Mouse (Mus musculus) gastrocnemius, postnatal 36 days (tissue): ENCODE data around the gene H2al2a. TPM values are rescaled to one million over a fixed set of nuclear protein-coding genes. Genes with fewer than 3 reads are reported as not detected.

Experiments used
- DNase-seq, 2 experiments: peaks; one replicate each; pipeline ENCODE4 v3.0.0; 2022
- intact Hi-C: fragments of 180-260 bp; cut with DNase I; formaldehyde crosslinking; loops from one replicate; pipeline ENCODE4 v1.15.1; 2025
- long read RNA-seq, 2 experiments: library from polyadenylated mRNA; stranded (forward); transcript quantifications; one replicate each; pipeline ENCODE4 v2.0.0; 2021
- total RNA-seq, 2 experiments: library from RNA; stranded (reverse); gene quantifications; 2 replicates each; pipeline ENCODE4 v1.2.3; 2021

The H2al2a gene
- total RNA-seq = not detected
- long read RNA-seq, experiment 1 = 0 reads
- long read RNA-seq, experiment 2 = 0 reads

GRCm38 (mm10) chr2:17996858-17997257 lies at the start of gene H2al2a:
TSS of gene H2al2a (minus strand) at chr2:17996958.
- intact Hi-C loops = no loop called here
- DNase-seq = no peak

GRCm38 (mm10) chr2:18046186-18046585 lies 49.4 kb upstream of the H2al2a start:
- intact Hi-C loops = loop anchor here (2.0 to 10.0 kb wide), 2 partner anchors 13 to 719 kb away; no protein-coding TSS in a partner anchor
- no peak for DNase-seq

GRCm38 (mm10) chr2:18045781-18046181 lies 49.0 kb upstream of the H2al2a start:
- intact Hi-C loops = loop anchor here (2.0 to 10.0 kb wide), 2 partner anchors 13 to 719 kb away; no protein-coding TSS in a partner anchor
- no peak for DNase-seq

- intact Hi-C loops = loop anchor here (10.0 kb wide), 1 partner anchor 720 kb away; no protein-coding TSS in a partner anchor
These were observed 48.5 kb upstream of the H2al2a start for GRCm38 (mm10) chr2:18045143-18045780.

GRCm38 (mm10) chr2:18041199-18041885 lies 44.6 kb upstream of the H2al2a start:
- intact Hi-C loops = loop anchor here (10.0 kb wide), 1 partner anchor 723 kb away; no protein-coding TSS in a partner anchor
- no peak for DNase-seq

More at GRCm38 (mm10) chr2:18045143-18045780, 48.5 kb upstream of the H2al2a start:
- no peak for DNase-seq

GRCm38 (mm10) chr2:18040347-18041160 lies 43.8 kb upstream of the H2al2a start:
- intact Hi-C loops = loop anchor here (10.0 kb wide), 1 partner anchor 724 kb away; no protein-coding TSS in a partner anchor
- DNase-seq = no peak

GRCm38 (mm10) chr2:18039566-18040290 lies 43.0 kb upstream of the H2al2a start:
- DNase-seq = no peak
- intact Hi-C loops = loop anchor here (10.0 kb wide), 1 partner anchor 725 kb away; no protein-coding TSS in a partner anchor

- intact Hi-C loops = no loop called here
- DNase-seq = no peak
These were observed 42.2 kb upstream of the H2al2a start for GRCm38 (mm10) chr2:18038895-18039371.

- intact Hi-C loops = no loop called here
- DNase-seq = no peak
These were observed 41.5 kb upstream of the H2al2a start for GRCm38 (mm10) chr2:18038141-18038752.

GRCm38 (mm10) chr2:18037491-18037890 lies 40.7 kb upstream of the H2al2a start, which contains the start of gene A930004D18Rik:
TSS of gene A930004D18Rik (minus strand) at chr2:18037737.
- intact Hi-C loops = no loop called here
- DNase-seq = no peak

- intact Hi-C loops = no loop called here
- DNase-seq = no peak
These were observed 37.9 kb upstream of the H2al2a start for GRCm38 (mm10) chr2:18034371-18035250.

- no peak for DNase-seq
- intact Hi-C loops = loop anchor here (2.0 kb wide), 1 partner anchor 13 kb away; no protein-coding TSS in a partner anchor
These were observed 36.7 kb upstream of the H2al2a start for GRCm38 (mm10) chr2:18033166-18034108.

GRCm38 (mm10) chr2:18032538-18032895 lies 35.8 kb upstream of the H2al2a start:
- intact Hi-C loops = loop anchor here (2.0 kb wide), 1 partner anchor 14 kb away; no protein-coding TSS in a partner anchor
- no peak for DNase-seq

- DNase-seq = no peak
- intact Hi-C loops = loop anchor here (2.0 kb wide), 1 partner anchor 15 kb away; no protein-coding TSS in a partner anchor
These were observed 35.2 kb upstream of the H2al2a start for GRCm38 (mm10) chr2:18031831-18032537.

GRCm38 (mm10) chr2:18031271-18031821 lies 34.6 kb upstream of the H2al2a start:
- intact Hi-C loops = no loop called here
- DNase-seq = no peak

GRCm38 (mm10) chr2:18030581-18030980 lies 33.8 kb upstream of the H2al2a start:
- intact Hi-C loops = no loop called here
- DNase-seq = no peak
